Mouse (Mus musculus) testis, adult 2 months (tissue): ENCODE measurements around the gene P4hb.

Experiments
- CTCF ChIP-seq: fragments of 200-500 bp; IDR thresholded peaks from 2 replicates; pipeline ENCODE4 v1.5.1; 2012; ENCODE audit warnings: low read depth, mild to moderate bottlenecking, inconsistent platforms, low read length, moderate library complexity; ENCODE audit not compliant: control insufficient read depth, insufficient read depth, insufficient replicate concordance
- POLR2A ChIP-seq: fragments of 200-500 bp; IDR thresholded peaks from 2 replicates; pipeline ENCODE4 v1.6.1; 2012; ENCODE audit warnings: low read depth, mild to moderate bottlenecking, inconsistent platforms, low read length, moderate library complexity; ENCODE audit not compliant: control insufficient read depth

DNA sequence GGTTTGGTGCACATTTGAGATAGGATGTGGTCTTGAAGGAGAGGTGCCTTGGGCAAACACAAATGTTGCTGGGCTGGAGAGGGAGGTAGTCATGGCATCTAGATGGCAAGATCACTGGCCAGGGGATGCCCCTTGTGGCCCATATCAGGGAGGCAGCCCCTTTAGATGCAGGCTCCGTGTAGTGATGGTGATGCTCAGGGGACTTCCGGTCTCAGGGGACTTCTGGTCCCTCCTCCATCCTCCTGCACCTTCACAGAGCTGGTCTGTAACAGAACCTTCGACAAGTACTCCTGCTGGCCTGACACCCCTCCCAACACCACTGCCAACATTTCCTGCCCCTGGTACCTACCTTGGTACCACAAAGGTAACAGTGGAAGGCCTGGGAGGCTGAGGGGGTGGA lies 37.2 kb downstream of the P4hb start:
- TF ChIP-seq CTCF (no peak), POLR2A (no peak)
